ENCODE assay signal across 8 mouse cellular contexts in the genomic region with DNA sequence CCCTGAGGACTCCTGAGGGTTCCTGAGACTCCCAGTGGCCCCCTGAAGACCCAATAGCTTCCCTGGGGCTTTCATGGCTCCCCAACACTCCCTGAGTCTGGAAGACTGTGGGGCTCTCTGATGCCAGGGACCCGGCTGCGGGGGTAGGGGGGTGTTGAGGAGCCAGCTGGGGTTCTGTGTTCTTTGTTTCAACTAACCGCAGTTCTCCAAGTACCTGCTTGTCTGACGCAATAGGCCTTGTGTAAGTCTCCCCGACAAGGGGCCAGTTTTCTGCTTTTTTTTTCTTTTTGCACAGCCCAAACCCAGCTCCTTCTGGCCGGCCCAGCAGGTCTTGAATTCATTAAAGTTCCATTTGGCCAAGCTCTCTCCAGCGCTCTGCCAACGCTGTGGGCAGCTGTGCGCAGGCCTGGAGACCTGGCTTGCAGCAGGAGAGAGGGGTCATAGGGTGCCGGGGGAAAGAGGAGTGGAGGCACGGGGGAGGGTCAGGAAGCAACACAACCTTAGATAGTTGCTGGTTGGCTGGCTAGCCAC.
A peak's percentile ranks its signal among the peaks of the same experiment; 100 is the strongest.
DNase-seq lines count a peak whose midpoint lies in the region; ATAC-seq lines count a peak whose summit lies in the region.

No protein-coding gene starts in this region.

- intact Hi-C loops in heart, postnatal 10 days (cut with DNase I): no loop called here

- no peak overlapping the region for H3K9ac ChIP-seq in stomach, embryonic 16.5 days (ENCODE audit: low read length)

- H3K4me2 ChIP-seq in stomach, embryonic 16.5 days (ENCODE audit: low read depth, low read length): peak overlapping the region; percentile 26; the same call in 1 of the 2 replicates

- peak overlapping the region; percentile 85 for H3K27ac ChIP-seq in forebrain, embryonic 10.5 days
- H3K27ac ChIP-seq in stomach, embryonic 16.5 days (ENCODE audit: low read length): no peak overlapping the region

- ATAC-seq in frontal cortex, adult (ENCODE audit: low TSS enrichment): peak; percentile 49
- no peak for ATAC-seq in stomach, embryonic 16.5 days (ENCODE audit: insufficient read depth, low FRiP score)

- no peaks in the 10 kb centered on the region for H3K36me3 ChIP-seq in forebrain, embryonic 10.5 days (replicated peaks)
- H3K36me3 ChIP-seq in stomach, embryonic 16.5 days (ENCODE audit: control insufficient read depth, insufficient read depth, low read length): no peaks in the 10 kb centered on the region

- peak overlapping the region; percentile 35 for H3K4me3 ChIP-seq in forebrain, embryonic 10.5 days
- no peak overlapping the region for H3K4me3 ChIP-seq in stomach, embryonic 16.5 days (replicated peaks; ENCODE audit: low read length)

- 4% methylated on average over 11 of the region's 11 CpGs for WGBS in forebrain, embryonic 10.5 days
- WGBS in stomach, embryonic 16.5 days: 18% methylated on average over 11 of the region's 11 CpGs

- no peak for DNase-seq in frontal cortex, postnatal 14 days (ENCODE audit: low spot score in 2 of 2)
- peak; percentile 59 for DNase-seq in forebrain, embryonic 10.5 days (ENCODE audit: extremely low spot score, low spot score)
- DNase-seq in heart, postnatal 10 days: peak; percentile 15 to 26
- peak; percentile 21 to 55 for DNase-seq in layer of hippocampus, adult 18-20 months (ENCODE audit: low spot score in 2 of 2)
- DNase-seq in lung, postnatal 25 days (ENCODE audit: low spot score): peak; percentile 68
- DNase-seq in spleen, postnatal 4 days (ENCODE audit: low spot score in 2 of 2): no peak

- peaks cover 45% of the 10 kb centered on the region for H3K27me3 ChIP-seq in forebrain, embryonic 10.5 days (ENCODE audit: poor library complexity, severe bottlenecking)
- H3K27me3 ChIP-seq in stomach, embryonic 16.5 days (ENCODE audit: control insufficient read depth, insufficient read depth, low read length): no peaks in the 10 kb centered on the region

- no peaks in the 10 kb centered on the region for H3K9me3 ChIP-seq in forebrain, embryonic 10.5 days
- no peaks in the 10 kb centered on the region for H3K9me3 ChIP-seq in stomach, embryonic 16.5 days (replicated peaks; ENCODE audit: control insufficient read depth, low read length)

- peaks cover 32% of the 10 kb centered on the region for H3K4me1 ChIP-seq in forebrain, embryonic 10.5 days
- H3K4me1 ChIP-seq in stomach, embryonic 16.5 days (ENCODE audit: control insufficient read depth, insufficient read depth, low read length): no peaks in the 10 kb centered on the region

Comparison
In these comparisons a context has a peak if more than half of its experiments do, and no peak if none do; other contexts are left out.
1. DNase-seq: peak in forebrain, embryonic 10.5 days (single experiment), heart, postnatal 10 days (2 of 2), layer of hippocampus, adult 18-20 months (2 of 2) and lung, postnatal 25 days (single experiment); none in frontal cortex, postnatal 14 days (0 of 2) and spleen, postnatal 4 days (0 of 2).